Mouse (Mus musculus) forebrain, postnatal 0 days (tissue): ENCODE measurements around the gene Nrip3. TPM values are rescaled to one million over a fixed set of nuclear protein-coding genes. Genes with fewer than 3 reads are reported as not detected.
A peak's percentile ranks its signal among the peaks of the same experiment; 100 is the strongest.

Experiments
- ATAC-seq: fragments of 200-750 bp; cut with Nextera tagmentation; 2 replicates; pipeline ENCODE4 v1.8.0; 2017; ENCODE audit warnings: mild to moderate bottlenecking, moderate library complexity
- DNase-seq: peaks from one replicate; pipeline ENCODE4 v3.0.0-alpha.2; 2015
- H3K27ac ChIP-seq: fragments of 300-500 bp; sonication (generic); 2 replicates; pipeline ENCODE4 v1.5.1; 2014; ENCODE audit warnings: low read depth, mild to moderate bottlenecking, antibody characterized with exemption, low read length, moderate library complexity, mixed read lengths
- H3K27me3 ChIP-seq: fragments of 300-500 bp; sonication (generic); 2 replicates; pipeline ENCODE4 v1.6.1; 2014; ENCODE audit warnings: mild to moderate bottlenecking, low read length, mixed read lengths; ENCODE audit not compliant: insufficient read depth
- H3K36me3 ChIP-seq: fragments of 300-500 bp; sonication (generic); 2 replicates; pipeline ENCODE4 v1.6.1; 2014; ENCODE audit warnings: mild to moderate bottlenecking, moderate library complexity; ENCODE audit not compliant: insufficient read depth
- H3K4me1 ChIP-seq: fragments of 300-500 bp; sonication (generic); 2 replicates; pipeline ENCODE4 v1.6.1; 2014; ENCODE audit warnings: antibody characterized with exemption; ENCODE audit not compliant: insufficient read depth
- H3K4me2 ChIP-seq: fragments of 300-500 bp; sonication (generic); 2 replicates; pipeline ENCODE4 v1.6.1; 2014; ENCODE audit warnings: low read depth, mild to moderate bottlenecking, moderate library complexity
- H3K4me3 ChIP-seq: fragments of 300-500 bp; sonication (generic); 2 replicates; pipeline ENCODE4 v1.5.1; 2014; ENCODE audit warnings: low read depth, low read length, mixed read lengths
- H3K9ac ChIP-seq: fragments of 300-500 bp; sonication (generic); 2 replicates; pipeline ENCODE4 v1.6.1; 2014; ENCODE audit warnings: mild to moderate bottlenecking
- H3K9me3 ChIP-seq: fragments of 300-500 bp; sonication (generic); 2 replicates; pipeline ENCODE4 v1.6.1; 2016; ENCODE audit warnings: low read length
- CTCF ChIP-seq: sonication (generic); IDR thresholded peaks from 2 replicates; pipeline ENCODE4 v1.5.1; 2016; ENCODE audit warnings: antibody characterized with exemption, control low read depth, low read depth
- WGBS: fragments of 180-500 bp; shearing (Covaris S2); extraction: QIAGEN DNeasy Blood & Tissue Kit; methylation state at CpG from one replicate; pipeline ENCODE4 v1.1.7; 2014; 5-methylcytosine and 5-hydroxymethylcytosine counted together
- polyA plus RNA-seq: library from polyadenylated mRNA; unstranded; fragments of >200 nt; fragmentation: Nextera tagmentation; extraction: Ambion mirVana; gene quantifications from 2 replicates; pipeline ENCODE4 v1.2.1, GENCODE M21; 2015
- total RNA-seq: library from RNA; depleted of rRNA; stranded (reverse); fragments of >200 nt; gene quantifications from 2 replicates; pipeline ENCODE4 v1.2.3, GENCODE M21; 2014; rRNA removed

Nrip3 gene
- total RNA-seq: 23.6 and 43.4 TPM in 2 replicates
- polyA plus RNA-seq: 14.8 and 21.9 TPM in 2 replicates

GRCm38 (mm10) chr7:109781470-109782203, at the start of gene Nrip3:
Nrip3 (minus strand) TSS chr7:109782025.
- no peak for TF ChIP-seq CTCF
- H3K4me2 ChIP-seq: peak within 1 kb of the TSS; percentile 97
- 1% methylated on average over 51 of the region's 52 CpGs for WGBS
- H3K9ac ChIP-seq: peak within 1 kb of the TSS; percentile 66
- peak within 1 kb of the TSS; percentile 55 for H3K4me3 ChIP-seq
- H3K4me1 ChIP-seq: no peaks in the 10 kb centered on the region
- peak; percentile 92 for DNase-seq
- H3K36me3 ChIP-seq: no peaks in the 10 kb centered on the region
- H3K27ac ChIP-seq: no peak within 1 kb of the TSS
- H3K27me3 ChIP-seq: peaks cover 16% of the 10 kb centered on the region; the same call in 1 of the 2 replicates
- ATAC-seq: peak; percentile 88
- H3K9me3 ChIP-seq: no peaks in the 10 kb centered on the region

- Histone ChIP-seq H3K4me3 (no peak overlapping the region), H3K4me2 (no peak overlapping the region), H3K36me3 (no peaks in the 10 kb centered on the region)
Observed at GRCm38 (mm10) chr7:109831376-109831775, 49.6 kb upstream of the Nrip3 start.

GRCm38 (mm10) chr7:109826911-109827310, 45.1 kb upstream of the Nrip3 start:
- ATAC-seq: no peak

More at GRCm38 (mm10) chr7:109831376-109831775, 49.6 kb upstream of the Nrip3 start:
- 85% methylated on average over 2 of the region's 2 CpGs for WGBS
- no peak for TF ChIP-seq CTCF
- Histone ChIP-seq H3K9me3 (no peaks in the 10 kb centered on the region), H3K4me1 (no peaks in the 10 kb centered on the region), H3K27ac (no peak overlapping the region), H3K9ac (no peak overlapping the region), H3K27me3 (no peaks in the 10 kb centered on the region)
- ATAC-seq (no peak), DNase-seq (no peak)

GRCm38 (mm10) chr7:109825293-109825692, 43.5 kb upstream of the Nrip3 start:
- ATAC-seq: peak; percentile 82
- WGBS: 55% methylated on average over 14 of the region's 14 CpGs

More at GRCm38 (mm10) chr7:109826911-109827310, 45.1 kb upstream of the Nrip3 start:
- no peaks in the 10 kb centered on the region for H3K27me3 ChIP-seq
- no peaks in the 10 kb centered on the region for H3K4me1 ChIP-seq
- no peak overlapping the region for H3K27ac ChIP-seq
- no peak overlapping the region for H3K4me3 ChIP-seq
- no peak overlapping the region for H3K4me2 ChIP-seq
- no peaks in the 10 kb centered on the region for H3K36me3 ChIP-seq
- WGBS: 92% methylated on average over 8 of the region's 8 CpGs
- DNase-seq: no peak
- no peak for TF ChIP-seq CTCF
- H3K9ac ChIP-seq: no peak overlapping the region
- no peaks in the 10 kb centered on the region for H3K9me3 ChIP-seq

GRCm38 (mm10) chr7:109818600-109818999, 36.8 kb upstream of the Nrip3 start:
- H3K27ac ChIP-seq: no peak overlapping the region
- H3K4me3 ChIP-seq: no peak overlapping the region
- no peaks in the 10 kb centered on the region for H3K9me3 ChIP-seq
- no peak for TF ChIP-seq CTCF
- WGBS: 86% methylated on average over 4 of the region's 4 CpGs
- H3K4me1 ChIP-seq: no peaks in the 10 kb centered on the region
- DNase-seq (no peak), ATAC-seq (no peak)
- H3K4me2 ChIP-seq: no peak overlapping the region
- H3K9ac ChIP-seq: no peak overlapping the region
- H3K27me3 ChIP-seq: no peaks in the 10 kb centered on the region; the same call in 1 of the 2 replicates
- H3K36me3 ChIP-seq: no peaks in the 10 kb centered on the region

More at GRCm38 (mm10) chr7:109825293-109825692, 43.5 kb upstream of the Nrip3 start:
- H3K4me3 ChIP-seq: no peak overlapping the region
- H3K27ac ChIP-seq: no peak overlapping the region
- no peaks in the 10 kb centered on the region for H3K27me3 ChIP-seq
- H3K9me3 ChIP-seq: no peaks in the 10 kb centered on the region
- no peak for TF ChIP-seq CTCF
- no peaks in the 10 kb centered on the region for H3K36me3 ChIP-seq
- H3K4me1 ChIP-seq: no peaks in the 10 kb centered on the region
- H3K9ac ChIP-seq: no peak overlapping the region
- DNase-seq: peak; percentile 57
- H3K4me2 ChIP-seq: 0 out of 2 replicates have a peak overlapping the region, but pooled peaks have one; percentile 10

- no peak overlapping the region for H3K4me2 ChIP-seq
- H3K27me3 ChIP-seq: no peaks in the 10 kb centered on the region; the same call in 1 of the 2 replicates
- ATAC-seq (no peak), DNase-seq (no peak)
- no peaks in the 10 kb centered on the region for H3K9me3 ChIP-seq
- H3K4me3 ChIP-seq: no peak overlapping the region
- H3K4me1 ChIP-seq: no peaks in the 10 kb centered on the region
- no peaks in the 10 kb centered on the region for H3K36me3 ChIP-seq
- H3K27ac ChIP-seq: no peak overlapping the region
- no peak overlapping the region for H3K9ac ChIP-seq
- no peak for TF ChIP-seq CTCF
Observed at GRCm38 (mm10) chr7:109817954-109818353, 36.1 kb upstream of the Nrip3 start.
